Mouse (Mus musculus) hindbrain, embryonic 14.5 days (tissue): Measurements from ENCODE around the gene Cxcl1. TPM values are rescaled to one million over a fixed set of nuclear protein-coding genes. Genes with fewer than 3 reads are reported as not detected.

Source experiments
- ATAC-seq: fragments of 200-750 bp; cut with Nextera tagmentation; 2 replicates; pipeline ENCODE4 v1.8.0; 2017; ENCODE audit warnings: moderate number of reproducible peaks, mild to moderate bottlenecking, moderate TSS enrichment, moderate library complexity; ENCODE audit not compliant: low FRiP score
- DNase-seq: peaks from one replicate; pipeline ENCODE4 v3.0.0-alpha.2; 2015; ENCODE audit warnings: low spot score
- H3K27ac ChIP-seq: fragments of 300-500 bp; sonication (generic); 2 replicates; pipeline ENCODE4 v1.5.1; 2014; ENCODE audit warnings: mild to moderate bottlenecking, moderate library complexity
- H3K27me3 ChIP-seq: fragments of 300-500 bp; sonication (generic); 2 replicates; pipeline ENCODE4 v1.6.1; 2014; ENCODE audit warnings: mild to moderate bottlenecking, low read length, mixed read lengths; ENCODE audit not compliant: control insufficient read depth, insufficient read depth
- H3K36me3 ChIP-seq: fragments of 300-500 bp; sonication (generic); replicated peaks from 2 replicates; pipeline ENCODE4 v1.6.1; 2014; ENCODE audit not compliant: control insufficient read depth, insufficient read depth
- H3K4me1 ChIP-seq: fragments of 300-500 bp; sonication (generic); replicated peaks from 2 replicates; pipeline ENCODE4 v1.6.1; 2014; ENCODE audit warnings: antibody characterized with exemption, low read length, mixed read lengths; ENCODE audit not compliant: control insufficient read depth, insufficient read depth
- H3K4me2 ChIP-seq: fragments of 300-500 bp; sonication (generic); replicated peaks from 2 replicates; pipeline ENCODE4 v1.6.1; 2014; ENCODE audit warnings: mild to moderate bottlenecking, moderate library complexity
- H3K4me3 ChIP-seq: fragments of 300-500 bp; sonication (generic); replicated peaks from 2 replicates; pipeline ENCODE4 v1.5.1; 2014; ENCODE audit warnings: mild to moderate bottlenecking, low read length
- H3K9ac ChIP-seq: fragments of 300-500 bp; sonication (generic); 2 replicates; pipeline ENCODE4 v1.6.1; 2014
- H3K9me3 ChIP-seq: fragments of 300-500 bp; sonication (generic); 2 replicates; pipeline ENCODE4 v1.6.1; 2016; ENCODE audit warnings: low read length; ENCODE audit not compliant: control insufficient read depth
- WGBS: fragments of 180-500 bp; shearing (Covaris S2); extraction: QIAGEN DNeasy Blood & Tissue Kit; methylation state at CpG from one replicate; pipeline ENCODE4 v1.1.7; 2014; 5-methylcytosine and 5-hydroxymethylcytosine counted together
- polyA plus RNA-seq: library from polyadenylated mRNA; unstranded; fragments of >200 nt; fragmentation: Nextera tagmentation; extraction: Ambion mirVana; gene quantifications from 2 replicates; pipeline ENCODE4 v1.2.1, GENCODE M21; 2014

Gene Cxcl1
- polyA plus RNA-seq, 1 experiment from 2014 or later = 0.64 TPM

DNA sequence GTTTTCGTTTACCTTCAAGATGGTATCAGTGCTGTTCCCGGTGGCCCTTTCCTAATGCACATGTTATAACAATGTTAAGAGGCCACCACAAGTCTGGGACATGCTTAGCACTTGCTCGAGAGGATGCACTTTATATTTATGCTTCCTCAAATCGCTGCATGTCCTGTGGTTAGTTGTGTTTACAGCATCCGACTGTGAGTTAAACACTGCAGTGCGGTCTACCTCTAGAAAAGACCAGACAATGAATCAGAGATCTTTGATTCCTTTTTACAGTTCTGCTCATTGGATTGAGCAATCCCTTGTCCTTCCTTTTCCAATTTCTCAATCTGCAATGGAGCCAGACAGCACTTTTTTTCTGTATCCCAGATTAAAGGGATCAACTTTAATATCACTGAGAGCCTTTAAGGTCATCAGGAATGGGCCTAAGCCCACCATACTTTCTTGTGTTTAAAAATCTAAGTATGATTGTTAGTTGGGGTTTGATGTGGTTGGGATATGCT, 29.1 kb upstream of the Cxcl1 start:
- Histone ChIP-seq H3K4me3 (no peak overlapping the region), H3K4me1 (no peaks in the 10 kb centered on the region), H3K27me3 (no peaks in the 10 kb centered on the region), H3K9me3 (no peaks in the 10 kb centered on the region), H3K4me2 (no peak overlapping the region), H3K36me3 (no peaks in the 10 kb centered on the region), H3K27ac (no peak overlapping the region), H3K9ac (no peak overlapping the region)
- 87% methylated on average over 6 of the region's 6 CpGs for WGBS
- ATAC-seq (no peak), DNase-seq (no peak)

DNA sequence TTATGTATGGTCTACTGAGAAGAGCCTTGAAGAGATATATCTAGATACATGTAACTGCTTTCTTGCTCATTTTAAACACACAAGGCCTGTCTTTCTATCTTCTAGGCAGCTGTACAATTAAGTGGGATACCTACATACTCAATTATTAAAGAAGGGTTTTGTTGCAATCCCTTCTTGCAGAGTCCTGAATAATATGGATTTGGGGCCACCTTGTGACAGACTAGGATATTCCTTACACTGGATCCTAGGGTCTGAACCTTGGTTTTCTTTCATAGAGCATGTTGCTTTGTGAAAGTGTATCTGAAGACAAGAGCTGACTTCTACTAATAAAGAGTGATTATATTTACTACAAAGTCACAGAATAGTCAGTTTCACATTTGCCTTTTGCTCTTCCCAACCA, 24.3 kb upstream of the Cxcl1 start:
- DNase-seq (no peak), ATAC-seq (no peak)
- no peaks in the 10 kb centered on the region for H3K36me3 ChIP-seq
- H3K27me3 ChIP-seq = no peaks in the 10 kb centered on the region
- H3K27ac ChIP-seq = no peak overlapping the region
- no peak overlapping the region for H3K4me3 ChIP-seq
- no peaks in the 10 kb centered on the region for H3K4me1 ChIP-seq
- H3K9me3 ChIP-seq = no peaks in the 10 kb centered on the region
- no peak overlapping the region for H3K4me2 ChIP-seq
- no peak overlapping the region for H3K9ac ChIP-seq

DNA sequence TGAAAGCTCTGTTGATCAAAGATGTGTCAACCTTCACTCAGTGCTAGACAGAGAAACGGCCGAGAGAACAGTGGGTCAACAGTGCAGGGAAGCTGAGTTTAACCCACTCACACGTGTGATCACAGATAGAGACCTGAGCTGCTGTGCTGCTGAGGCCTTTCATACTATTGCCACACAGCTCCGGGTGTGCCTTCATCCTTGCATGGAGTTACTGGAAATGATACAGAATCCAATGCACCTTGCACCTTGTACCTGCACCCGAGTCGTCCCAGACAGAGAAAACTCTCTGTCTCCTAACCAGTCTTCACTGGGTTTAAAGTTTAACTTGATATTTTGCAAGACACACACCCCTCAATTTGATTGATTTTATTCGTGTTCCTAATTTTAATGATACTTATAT, 18.7 kb upstream of the Cxcl1 start:
- 86% methylated on average over 7 of the region's 7 CpGs for WGBS
- DNase-seq (no peak), ATAC-seq (no peak)
- H3K4me3 ChIP-seq = no peak overlapping the region
- no peaks in the 10 kb centered on the region for H3K9me3 ChIP-seq
- no peak overlapping the region for H3K27ac ChIP-seq
- H3K4me2 ChIP-seq = no peak overlapping the region
- no peaks in the 10 kb centered on the region for H3K27me3 ChIP-seq
- H3K9ac ChIP-seq = no peak overlapping the region
- no peaks in the 10 kb centered on the region for H3K4me1 ChIP-seq
- H3K36me3 ChIP-seq = no peaks in the 10 kb centered on the region

DNA sequence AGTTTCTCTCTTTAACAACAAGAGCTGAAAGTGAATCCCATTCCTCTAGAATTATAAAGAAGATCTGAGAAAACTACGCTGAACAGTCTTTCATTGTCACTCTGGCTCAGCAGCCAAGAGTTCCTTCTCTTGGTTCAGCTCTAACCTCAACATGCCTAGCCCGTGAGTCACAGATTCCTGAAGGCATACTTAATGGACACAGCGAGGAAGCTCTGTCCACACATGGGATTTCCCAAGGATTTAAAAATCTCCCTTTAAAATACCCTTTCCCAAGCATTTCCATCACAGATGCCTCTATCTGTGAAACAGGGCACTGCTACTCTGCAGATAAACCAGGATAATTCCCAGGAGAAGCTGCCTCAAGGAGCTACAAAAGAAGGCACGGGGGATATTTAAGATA, 15.0 kb upstream of the Cxcl1 start:
- no peaks in the 10 kb centered on the region for H3K27me3 ChIP-seq
- no peaks in the 10 kb centered on the region for H3K4me1 ChIP-seq
- no peak overlapping the region for H3K27ac ChIP-seq
- WGBS = 86% methylated on average over 4 of the region's 4 CpGs
- H3K9ac ChIP-seq = no peak overlapping the region
- no peak for DNase-seq
- H3K9me3 ChIP-seq = no peaks in the 10 kb centered on the region
- H3K4me3 ChIP-seq = no peak overlapping the region
- ATAC-seq = no peak
- no peaks in the 10 kb centered on the region for H3K36me3 ChIP-seq
- H3K4me2 ChIP-seq = no peak overlapping the region

DNA sequence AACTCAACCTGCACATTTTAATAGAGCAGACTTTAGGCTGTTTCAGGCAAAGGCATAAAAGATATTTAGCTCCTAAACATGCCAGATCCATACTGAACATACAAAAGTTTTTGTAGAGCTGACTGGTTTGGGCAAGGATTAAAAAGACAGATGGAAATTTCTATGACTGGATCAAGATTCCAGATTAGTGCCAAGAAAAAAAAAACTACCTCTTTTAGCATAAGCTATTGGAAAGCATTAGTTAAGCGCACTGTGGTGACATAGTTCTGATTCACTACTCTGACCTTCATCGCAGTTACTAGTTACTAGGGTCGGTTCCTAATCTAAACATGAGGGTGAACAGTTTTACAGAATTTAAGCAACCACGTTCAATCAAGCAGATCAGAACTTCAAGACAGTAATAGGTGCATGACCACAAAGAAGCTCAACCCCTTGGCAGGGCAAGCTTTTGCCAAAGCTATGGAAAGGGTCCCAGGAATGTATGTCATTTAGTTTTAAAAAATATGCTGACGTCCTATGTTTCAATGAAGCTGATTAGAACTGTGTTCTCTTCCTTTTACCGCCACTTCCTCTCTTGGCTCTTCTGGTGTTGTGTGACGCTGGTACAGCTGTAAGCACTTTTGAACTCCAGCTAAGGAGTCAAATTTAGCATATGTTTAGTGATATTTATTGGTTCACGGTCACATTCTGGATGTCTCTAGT, 14.4 kb upstream of the Cxcl1 start:
- ATAC-seq = no peak
- 86% methylated on average over 8 of the region's 8 CpGs for WGBS

DNA sequence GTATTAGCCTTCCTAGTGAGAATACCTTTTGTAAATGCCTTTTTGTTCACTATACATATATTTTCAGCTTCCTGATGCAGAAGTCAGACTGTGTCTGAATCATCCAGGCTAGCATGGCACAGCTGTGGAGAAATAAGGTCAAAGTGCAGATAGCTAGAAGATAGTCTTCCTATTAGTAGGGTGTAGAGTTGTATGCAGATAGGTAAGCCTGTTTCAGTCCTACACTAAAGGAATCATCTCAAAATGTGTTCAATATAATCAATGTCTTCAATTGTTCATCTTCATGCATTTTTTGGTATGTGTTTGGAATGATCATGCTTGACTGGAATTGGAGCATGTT, 13.9 kb upstream of the Cxcl1 start:
- Histone ChIP-seq H3K9me3 (no peaks in the 10 kb centered on the region), H3K4me2 (no peak overlapping the region), H3K4me3 (no peak overlapping the region), H3K27ac (no peak overlapping the region), H3K4me1 (no peaks in the 10 kb centered on the region), H3K36me3 (no peaks in the 10 kb centered on the region), H3K27me3 (no peaks in the 10 kb centered on the region), H3K9ac (no peak overlapping the region)
- ATAC-seq (no peak), DNase-seq (no peak)

More for the DNA sequence above, 14.4 kb upstream of the Cxcl1 start:
- no peak overlapping the region for H3K9ac ChIP-seq
- no peak overlapping the region for H3K4me2 ChIP-seq
- H3K27ac ChIP-seq = no peak overlapping the region
- no peaks in the 10 kb centered on the region for H3K9me3 ChIP-seq
- H3K27me3 ChIP-seq = no peaks in the 10 kb centered on the region
- no peaks in the 10 kb centered on the region for H3K4me1 ChIP-seq
- DNase-seq = no peak
- H3K36me3 ChIP-seq = no peaks in the 10 kb centered on the region
- no peak overlapping the region for H3K4me3 ChIP-seq

DNA sequence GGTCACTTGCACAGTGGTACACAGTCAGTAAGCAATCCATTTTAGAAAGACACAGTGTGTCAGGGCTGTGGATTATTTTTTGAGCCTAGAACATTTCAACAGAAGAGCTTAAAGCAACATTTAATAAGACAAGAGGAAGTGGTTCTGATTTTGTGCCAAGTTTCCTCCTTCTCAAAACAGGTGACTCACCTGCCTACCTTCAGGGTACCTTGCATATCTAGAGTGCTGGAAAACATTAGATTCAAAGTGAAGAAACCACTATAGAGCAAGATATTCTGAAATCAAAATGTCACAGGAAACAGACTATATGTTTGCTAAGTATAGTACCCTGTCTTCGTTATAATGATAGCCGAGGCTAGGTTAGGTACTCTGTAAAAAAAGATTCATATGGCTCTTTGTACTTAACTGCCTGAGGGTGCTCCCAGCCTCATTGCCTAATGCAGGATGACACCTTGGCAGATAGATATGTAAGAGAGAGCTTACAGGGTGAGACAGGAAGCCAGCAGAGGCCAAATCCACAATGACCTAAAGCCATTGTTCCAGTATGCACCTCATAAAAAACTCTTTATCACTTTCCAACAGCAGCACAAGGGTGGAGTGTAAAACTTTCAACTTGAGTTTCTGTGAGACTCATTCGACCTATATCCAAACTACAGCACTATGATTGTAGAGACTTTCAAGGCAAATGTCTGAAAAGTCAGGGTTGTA, 11.6 kb upstream of the Cxcl1 start:
- ATAC-seq (no peak), DNase-seq (no peak)
- H3K36me3 ChIP-seq = no peaks in the 10 kb centered on the region
- no peak overlapping the region for H3K9ac ChIP-seq
- no peaks in the 10 kb centered on the region for H3K27me3 ChIP-seq
- no peak overlapping the region for H3K4me3 ChIP-seq
- H3K4me1 ChIP-seq = no peaks in the 10 kb centered on the region
- H3K27ac ChIP-seq = no peak overlapping the region
- WGBS = 85% methylated on average over 3 of the region's 3 CpGs
- no peak overlapping the region for H3K4me2 ChIP-seq
- no peaks in the 10 kb centered on the region for H3K9me3 ChIP-seq

DNA sequence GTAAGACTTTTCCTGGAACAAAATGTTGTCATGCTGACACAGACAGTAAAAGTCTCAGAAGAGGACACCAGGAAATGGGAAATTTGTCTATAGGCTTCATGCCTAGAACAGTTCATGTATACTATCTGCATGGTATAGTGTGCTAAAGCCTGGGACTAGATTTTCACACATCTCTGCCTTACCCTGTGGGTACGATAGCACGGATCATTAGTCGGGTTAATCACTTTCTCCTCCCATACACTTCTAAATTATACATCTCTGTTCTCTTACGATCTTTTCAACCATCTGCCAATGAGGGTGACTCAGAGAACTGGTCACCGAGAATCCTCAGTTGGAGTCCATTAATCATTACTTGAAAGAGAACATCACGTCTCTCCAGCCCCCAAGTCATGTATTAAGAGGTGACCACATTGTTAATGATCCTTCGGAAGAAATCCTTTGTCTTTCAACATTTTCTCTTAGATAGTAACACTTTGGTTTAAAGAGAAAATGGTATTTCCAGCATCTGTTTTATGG, 10.6 kb upstream of the Cxcl1 start:
- H3K4me1 ChIP-seq = no peaks in the 10 kb centered on the region
- no peak for DNase-seq
- no peaks in the 10 kb centered on the region for H3K9me3 ChIP-seq
- ATAC-seq = no peak
- H3K27ac ChIP-seq = no peak overlapping the region
- H3K36me3 ChIP-seq = no peaks in the 10 kb centered on the region
- 61% methylated on average over 7 of the region's 7 CpGs for WGBS
- no peak overlapping the region for H3K9ac ChIP-seq
- no peak overlapping the region for H3K4me2 ChIP-seq
- no peaks in the 10 kb centered on the region for H3K27me3 ChIP-seq
- H3K4me3 ChIP-seq = no peak overlapping the region

DNA sequence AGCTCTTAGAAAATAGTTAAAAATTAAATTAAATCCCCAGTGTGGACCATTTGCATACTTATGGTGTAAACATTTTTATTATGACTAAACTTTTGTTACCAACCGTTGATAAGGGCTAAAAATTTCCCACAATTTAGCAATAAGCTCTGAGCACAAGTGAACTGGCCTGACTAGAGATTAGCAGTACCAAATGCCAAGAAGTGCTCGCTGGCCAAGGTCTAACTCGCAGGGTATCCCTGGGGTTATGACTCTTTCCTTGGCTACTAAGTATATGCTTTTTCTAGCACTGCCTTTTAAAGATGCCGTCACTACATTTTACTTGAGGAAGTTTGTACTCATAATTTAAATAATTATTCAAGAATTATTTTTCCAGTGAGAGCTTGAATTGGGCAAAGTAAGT, 10.0 kb upstream of the Cxcl1 start:
- no peak overlapping the region for H3K4me2 ChIP-seq
- WGBS = 90% methylated on average over 4 of the region's 4 CpGs
- ATAC-seq (no peak), DNase-seq (no peak)
- H3K4me1 ChIP-seq = no peaks in the 10 kb centered on the region
- H3K36me3 ChIP-seq = no peaks in the 10 kb centered on the region
- no peaks in the 10 kb centered on the region for H3K27me3 ChIP-seq
- H3K4me3 ChIP-seq = no peak overlapping the region
- H3K27ac ChIP-seq = no peak overlapping the region
- no peaks in the 10 kb centered on the region for H3K9me3 ChIP-seq
- H3K9ac ChIP-seq = no peak overlapping the region
